Mouse (Mus musculus) liver, embryonic 14.5 days (tissue): ENCODE measurements around the gene Fzd5. TPM values are rescaled to one million over a fixed set of nuclear protein-coding genes. Genes with fewer than 3 reads are reported as not detected.

Experiments used
- ATAC-seq: fragments of 200-750 bp; cut with Nextera tagmentation; 2 replicates; pipeline ENCODE4 v1.8.0; 2017; ENCODE audit warnings: moderate number of reproducible peaks, mild to moderate bottlenecking, moderate library complexity; ENCODE audit not compliant: insufficient read depth
- DNase-seq, 3 experiments: peaks; one replicate each; pipeline ENCODE4 v3.0.0-alpha.2; 2012 to 2013; ENCODE audit warnings: low read depth in 3 of 3, low spot score in 3 of 3
- H3K27ac ChIP-seq: fragments of 300-500 bp; sonication (generic); 2 replicates; pipeline ENCODE4 v1.5.1; 2014; ENCODE audit warnings: moderate library complexity, mild to moderate bottlenecking, control low read depth, inconsistent platforms
- H3K27me3 ChIP-seq: fragments of 300-500 bp; sonication (generic); 2 replicates; pipeline ENCODE4 v1.6.1; 2014; ENCODE audit warnings: mild to moderate bottlenecking, low read length, moderate library complexity; ENCODE audit not compliant: control insufficient read depth, insufficient read depth
- H3K36me3 ChIP-seq: fragments of 300-500 bp; sonication (generic); replicated peaks from 2 replicates; pipeline ENCODE4 v1.6.1; 2014; ENCODE audit warnings: low read depth; ENCODE audit not compliant: control insufficient read depth, insufficient read depth
- H3K4me1 ChIP-seq, 2 experiments: fragments of 200-500 bp in 1 of 2; fragments of 300-500 bp in 1 of 2; sonication (generic) in 1 of 2; replicated peaks; 2 replicates each; pipeline ENCODE4 v1.6.1; 2012 to 2014; ENCODE audit warnings: antibody characterized with exemption in 1 of 2, inconsistent platforms in 1 of 2, low read length in 1 of 2; ENCODE audit not compliant: control insufficient read depth in 2 of 2, insufficient read depth in 2 of 2
- H3K4me2 ChIP-seq: fragments of 300-500 bp; sonication (generic); 2 replicates; pipeline ENCODE4 v1.6.1; 2014; ENCODE audit warnings: low read depth, mild to moderate bottlenecking, control low read depth, moderate library complexity
- H3K4me3 ChIP-seq, 2 experiments: fragments of 200-500 bp in 1 of 2; fragments of 300-500 bp in 1 of 2; sonication (generic) in 1 of 2; 2 replicates each; pipeline ENCODE4 v1.5.1; 2012 to 2014; ENCODE audit warnings: low read depth in 2 of 2, low read length in 2 of 2, mild to moderate bottlenecking in 2 of 2, control low read depth in 1 of 2, inconsistent platforms in 1 of 2, moderate library complexity in 1 of 2; ENCODE audit not compliant: insufficient read depth in 1 of 2
- H3K9ac ChIP-seq: fragments of 300-500 bp; sonication (generic); replicated peaks from 2 replicates; pipeline ENCODE4 v1.6.1; 2014; ENCODE audit warnings: mild to moderate bottlenecking, control low read depth, moderate library complexity
- H3K9me3 ChIP-seq: fragments of 300-500 bp; sonication (generic); 2 replicates; pipeline ENCODE4 v1.6.1; 2016; ENCODE audit warnings: low read length, mixed read lengths; ENCODE audit not compliant: control insufficient read depth
- CTCF ChIP-seq: IDR thresholded peaks from 2 replicates; pipeline ENCODE4 v1.5.1; 2016; ENCODE audit warnings: antibody characterized with exemption, low read depth, control low read depth
- EP300 ChIP-seq: IDR thresholded peaks from 2 replicates; pipeline ENCODE4 v1.6.1; 2016; ENCODE audit warnings: antibody characterized with exemption, low read depth
- WGBS: fragments of 180-500 bp; shearing (Covaris S2); extraction: QIAGEN DNeasy Blood & Tissue Kit; methylation state at CpG from one replicate; pipeline ENCODE4 v1.1.7; 2014; ENCODE audit not compliant: insufficient replicate concordance; 5-methylcytosine and 5-hydroxymethylcytosine counted together
- polyA plus RNA-seq, 2 experiments: library from polyadenylated mRNA; depleted of rRNA in 1 of 2; stranded (reverse) in 1 of 2; unstranded in 1 of 2; fragments of >200 nt; fragmentation: Nextera tagmentation in 1 of 2; extraction: Ambion mirVana in 1 of 2; gene quantifications; 2 replicates each; pipeline versions ENCODE4 v1.2.1 to v1.2.3; 2012 to 2014

Fzd5 gene
- polyA plus RNA-seq, 2 experiments: 2.6 to 3.4 TPM

DNA sequence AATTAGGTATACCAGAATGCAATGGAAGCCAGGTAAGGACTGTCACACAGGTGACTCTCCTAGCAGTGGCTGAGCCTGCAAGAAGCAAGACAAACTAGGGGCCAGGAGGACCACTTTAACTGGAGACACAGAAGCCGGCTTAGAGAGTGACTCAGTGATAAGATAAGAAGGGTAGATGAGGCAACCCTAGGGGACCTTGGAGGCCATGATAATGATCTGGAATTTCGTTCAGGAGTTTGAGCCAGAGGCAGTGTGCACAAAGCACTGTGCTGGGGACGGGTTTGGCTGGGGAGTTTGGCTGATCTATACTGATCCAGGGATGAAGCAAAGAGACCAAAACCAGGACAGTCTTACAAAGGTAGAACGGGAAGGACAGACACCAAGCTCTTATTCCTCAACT, 24.1 kb upstream of the Fzd5 start:
- WGBS: 34% methylated on average over 4 of the region's 4 CpGs
- Histone ChIP-seq H3K9me3 (no peaks in the 10 kb centered on the region), H3K9ac (no peak overlapping the region), H3K36me3 (no peaks in the 10 kb centered on the region), H3K4me1 (peaks cover 0 to 3% of the 10 kb centered on the region in 2 experiments; a peak in 1 of 4 replicates), H3K27ac (no peak overlapping the region), H3K4me2 (no peak overlapping the region), H3K27me3 (no peaks in the 10 kb centered on the region), H3K4me3 (no peak overlapping the region)
- ATAC-seq: no peak
- DNase-seq: no peak
- no peak for TF ChIP-seq EP300
- TF ChIP-seq CTCF: no peak

DNA sequence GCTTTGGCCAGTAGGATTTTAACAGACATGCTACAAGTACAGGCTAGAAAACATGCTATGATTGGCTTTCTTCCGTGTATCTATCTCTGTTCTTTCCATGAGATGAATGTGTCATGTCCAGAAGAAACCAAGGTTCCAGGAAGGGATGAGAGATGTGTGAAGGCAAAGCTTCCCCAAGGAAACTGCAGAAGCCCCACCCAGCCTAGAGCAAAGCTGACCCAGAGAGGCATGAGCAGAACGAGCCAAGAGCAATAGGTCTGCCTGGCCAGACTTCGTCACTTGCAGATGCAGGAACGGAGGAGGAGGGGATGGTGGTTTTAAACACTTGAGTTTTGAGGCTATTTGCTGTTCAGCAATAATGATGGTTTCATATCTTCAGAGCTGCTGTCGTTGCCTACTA, 20.2 kb upstream of the Fzd5 start:
- TF ChIP-seq CTCF (no peak), EP300 (no peak)
- DNase-seq (no peak), ATAC-seq (no peak)
- Histone ChIP-seq H3K4me3 (no peak overlapping the region), H3K36me3 (no peaks in the 10 kb centered on the region), H3K4me2 (no peak overlapping the region), H3K9ac (no peak overlapping the region), H3K4me1 (peaks cover 5 to 16% of the 10 kb centered on the region in 2 experiments; a peak in 3 of 4 replicates), H3K27me3 (no peaks in the 10 kb centered on the region), H3K27ac (no peak overlapping the region), H3K9me3 (no peaks in the 10 kb centered on the region)
- 63% methylated on average over 5 of the region's 5 CpGs for WGBS

DNA sequence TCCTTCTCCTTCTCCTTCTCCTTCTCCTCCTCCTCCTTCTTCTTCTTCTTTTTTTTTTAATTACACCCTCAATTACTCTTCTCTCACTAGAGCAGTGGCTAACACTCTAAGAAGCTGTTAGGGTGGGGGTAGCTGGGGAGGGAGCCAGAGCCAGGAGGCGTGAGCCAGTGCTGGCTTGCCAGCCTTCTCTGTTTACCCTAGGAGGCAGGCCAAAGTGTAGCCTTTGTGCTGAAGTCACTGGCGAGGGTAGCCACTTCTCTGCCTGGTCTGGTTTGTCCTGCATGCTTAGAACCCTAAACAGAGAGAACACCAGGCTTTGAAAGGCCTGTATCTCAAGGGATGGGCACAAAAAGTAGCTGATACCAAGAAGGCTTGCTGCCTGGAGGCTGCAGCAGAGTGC, 19.7 kb upstream of the Fzd5 start:
- no peak overlapping the region for H3K27ac ChIP-seq
- H3K4me2 ChIP-seq: no peak overlapping the region
- no peaks in the 10 kb centered on the region for H3K27me3 ChIP-seq
- WGBS: 35% methylated on average over 2 of the region's 2 CpGs
- no peak overlapping the region for H3K9ac ChIP-seq
- TF ChIP-seq EP300 (no peak), CTCF (no peak)
- ATAC-seq (no peak), DNase-seq (no peak)
- no peak overlapping the region for H3K4me3 ChIP-seq
- H3K9me3 ChIP-seq: no peaks in the 10 kb centered on the region
- H3K36me3 ChIP-seq: no peaks in the 10 kb centered on the region
- peaks cover 5 to 16% of the 10 kb centered on the region in 2 experiments; a peak in 3 of 4 replicates for H3K4me1 ChIP-seq

DNA sequence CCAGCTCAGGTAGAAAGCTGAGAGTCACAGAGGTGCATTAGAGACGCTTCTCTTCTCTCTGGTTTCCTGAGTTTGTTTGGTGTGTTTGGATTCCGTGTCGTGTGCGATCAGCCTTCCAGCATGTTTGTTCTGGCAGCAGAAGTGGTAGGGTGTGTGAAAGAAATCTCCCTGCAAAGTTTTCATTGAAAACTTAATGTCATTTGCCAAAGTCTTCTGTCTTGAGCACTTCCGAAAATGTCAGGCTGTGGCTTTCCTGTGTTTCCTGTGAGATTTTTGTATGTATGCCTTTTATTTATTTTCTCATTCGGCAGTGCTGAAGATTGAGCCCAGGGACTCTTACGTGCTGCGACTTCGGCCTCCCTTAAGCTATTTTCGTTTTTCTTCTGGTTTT, 19.1 kb upstream of the Fzd5 start:
- DNase-seq (no peak), ATAC-seq (no peak)
- H3K27me3 ChIP-seq: no peaks in the 10 kb centered on the region
- TF ChIP-seq CTCF (no peak), EP300 (no peak)
- H3K36me3 ChIP-seq: no peaks in the 10 kb centered on the region
- H3K4me1 ChIP-seq: peaks cover 5 to 16% of the 10 kb centered on the region in 2 experiments; a peak in 3 of 4 replicates
- H3K9me3 ChIP-seq: no peaks in the 10 kb centered on the region
- WGBS: 21% methylated on average over 10 of the region's 10 CpGs
- no peak overlapping the region for H3K4me2 ChIP-seq
- H3K9ac ChIP-seq: no peak overlapping the region
- no peak overlapping the region for H3K27ac ChIP-seq
- H3K4me3 ChIP-seq: no peak overlapping the region

DNA sequence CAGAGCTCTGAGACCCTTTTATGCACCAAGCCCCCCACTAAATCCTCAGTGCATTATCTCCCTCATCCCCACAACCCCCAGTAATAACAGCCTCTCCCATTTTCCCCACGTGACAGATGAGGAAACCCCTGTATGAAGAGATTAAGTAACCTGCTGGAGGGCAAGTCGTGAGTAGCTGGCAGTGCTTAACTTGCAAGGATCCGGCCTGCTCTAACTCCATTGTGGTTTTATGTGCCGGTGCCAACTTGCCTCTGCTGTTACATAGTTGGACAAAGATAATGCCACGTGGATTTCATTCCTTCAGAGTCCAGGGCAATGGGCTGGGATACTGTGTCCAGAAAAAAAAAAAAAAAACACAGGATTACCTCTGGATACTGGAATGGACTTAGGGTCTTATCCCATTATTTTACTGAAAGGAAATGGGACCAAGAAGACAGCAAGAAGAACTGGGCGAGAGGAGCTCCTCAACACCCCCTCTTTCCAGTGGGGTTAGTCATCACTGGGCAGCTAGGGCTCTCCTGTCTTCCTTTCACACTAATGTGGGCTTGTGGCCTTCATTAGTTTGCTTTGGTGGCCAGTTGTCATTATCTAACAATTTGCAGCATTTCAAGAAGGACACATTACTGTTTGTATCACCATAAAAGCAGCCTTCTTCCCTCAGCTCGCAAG, 18.6 kb upstream of the Fzd5 start:
- Histone ChIP-seq H3K27me3 (no peaks in the 10 kb centered on the region), H3K36me3 (no peaks in the 10 kb centered on the region), H3K4me1 (peaks cover 5 to 16% of the 10 kb centered on the region in 2 experiments; a peak in 3 of 4 replicates), H3K9me3 (no peaks in the 10 kb centered on the region), H3K9ac (no peak overlapping the region), H3K27ac (no peak overlapping the region), H3K4me3 (no peak overlapping the region), H3K4me2 (no peak overlapping the region)
- DNase-seq (no peak), ATAC-seq (no peak)
- 16% methylated on average over 7 of the region's 7 CpGs for WGBS
- TF ChIP-seq CTCF (no peak), EP300 (no peak)
